Mouse (Mus musculus): ENCODE data around the gene Me1. TPM values are rescaled to one million over a fixed set of nuclear protein-coding genes. Genes with fewer than 3 reads are reported as not detected.

The Me1 gene
- 21.8 and 22.5 TPM in 2 replicates for polyA plus RNA-seq (2015; fragmentation: Nextera tagmentation; extraction: Ambion mirVana)

- under 1% methylated on average over 36 of the region's 46 CpGs for WGBS
- H3K4me1 ChIP-seq: 0 out of 2 replicates have a peak, but pooled peaks cover 2% of the 10 kb centered on the region
- ATAC-seq (ENCODE audit: low FRiP score, low read depth): peak; percentile 74
- H3K4me3 ChIP-seq: peak within 1 kb of the TSS; percentile 82
- no peaks in the 10 kb centered on the region for H3K36me3 ChIP-seq
- peak within 1 kb of the TSS; percentile 88 for H3K9ac ChIP-seq
- peak within 1 kb of the TSS; percentile 55; the same call in 1 of the 2 replicates for H3K27ac ChIP-seq
- no peaks in the 10 kb centered on the region for H3K27me3 ChIP-seq
- H3K4me2 ChIP-seq (replicated peaks): peak within 1 kb of the TSS; percentile 88
- H3K9me3 ChIP-seq: no peaks in the 10 kb centered on the region
Observed at GRCm38 (mm10) chr9:86695818-86696261, at the start of gene Me1. Me1 (minus strand) TSS chr9:86695953.

DNA sequence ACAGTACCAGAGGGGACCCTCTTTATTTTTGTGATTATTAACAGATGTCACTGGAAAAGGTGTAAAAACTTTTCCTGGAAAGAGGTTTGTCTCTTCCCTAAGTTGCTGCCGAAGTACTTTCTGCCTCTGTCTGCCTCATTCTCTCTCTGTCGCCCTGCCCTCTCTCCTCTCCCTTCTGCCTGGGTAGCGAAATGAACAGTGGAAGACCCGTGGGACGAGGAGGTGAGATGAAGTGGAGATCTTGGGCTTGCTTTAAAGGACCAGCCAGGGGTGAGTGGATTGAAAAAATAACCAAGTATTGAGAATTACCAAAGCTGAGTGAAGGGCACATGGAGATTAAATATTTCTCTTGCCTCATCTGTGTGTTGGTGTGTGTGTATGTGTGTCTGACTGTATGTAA, 48.3 kb upstream of the Me1 start:
- 25% methylated on average over 5 of the region's 5 CpGs for WGBS
- H3K4me1 ChIP-seq: peaks cover 25% of the 10 kb centered on the region

DNA sequence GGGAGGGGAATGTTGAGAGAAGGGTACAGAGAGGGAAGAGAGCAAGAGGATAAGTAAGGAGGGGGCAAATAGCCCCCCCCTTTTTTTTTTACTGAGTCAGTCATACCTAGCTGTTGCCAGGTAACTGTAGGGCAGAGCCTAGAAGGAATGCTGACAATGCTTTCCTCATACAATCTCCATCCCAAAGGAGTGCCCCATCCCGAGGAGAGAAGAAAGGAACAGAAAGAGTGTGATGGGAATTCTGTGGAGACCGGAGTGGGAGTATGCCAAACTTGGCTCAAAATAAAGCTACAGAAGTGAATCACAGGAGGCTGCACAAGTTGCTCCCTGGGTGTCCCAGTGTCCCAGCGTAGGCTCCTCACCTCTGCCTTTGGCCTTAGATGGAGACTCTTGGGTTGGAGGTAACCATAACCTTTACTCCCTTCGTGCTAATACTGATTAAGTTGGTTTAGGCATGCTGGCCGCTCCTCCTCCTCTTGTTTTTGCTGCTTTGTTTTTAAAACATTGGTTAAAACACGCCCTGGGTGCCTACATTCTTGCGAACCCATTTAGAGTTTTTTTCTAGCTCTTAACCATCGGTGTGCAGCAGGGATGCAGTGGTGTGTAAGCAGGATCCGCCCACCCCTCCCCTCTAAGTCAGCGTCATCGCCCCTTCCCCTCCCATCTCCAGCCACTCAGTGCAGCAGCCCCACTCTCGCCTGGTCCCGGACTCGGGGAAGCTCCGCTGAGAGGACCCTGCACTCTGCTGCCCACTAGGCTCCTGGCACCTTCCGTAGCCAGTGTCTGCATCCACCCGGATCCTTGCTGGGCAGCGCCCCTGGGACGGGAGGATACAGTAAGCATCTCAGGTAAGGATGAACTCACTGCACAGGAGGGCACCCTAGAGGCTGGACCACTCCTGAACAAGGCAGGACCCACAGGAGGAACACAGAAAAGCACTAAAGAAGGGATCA, 47.5 kb upstream of the Me1 start, which contains the start of gene Prss35:
TSS of gene Prss35 (plus strand) at position 691 of the 953 bp plus-strand sequence.
- ATAC-seq (ENCODE audit: low FRiP score, low read depth): peak; percentile 88
- Histone ChIP-seq H3K27me3 (no peaks in the 10 kb centered on the region), H3K4me2 (replicated peaks) (peak within 1 kb of the TSS; percentile 78), H3K4me3 (peak within 1 kb of the TSS; percentile 54), H3K27ac (peak within 1 kb of the TSS; percentile 63), H3K9ac (peak within 1 kb of the TSS; percentile 65), H3K4me1 (peaks cover 25% of the 10 kb centered on the region), H3K36me3 (no peaks in the 10 kb centered on the region), H3K9me3 (no peaks in the 10 kb centered on the region)
- 4% methylated on average over 19 of the region's 19 CpGs for WGBS

More for the DNA sequence above, 48.3 kb upstream of the Me1 start:
- Histone ChIP-seq H3K27me3 (no peaks in the 10 kb centered on the region), H3K4me3 (peak overlapping the region; percentile 54), H3K9ac (peak overlapping the region; percentile 65), H3K36me3 (no peaks in the 10 kb centered on the region), H3K9me3 (no peaks in the 10 kb centered on the region), H3K4me2 (replicated peaks) (peak overlapping the region; percentile 78), H3K27ac (peak overlapping the region; percentile 63; the same call in 1 of the 2 replicates)
- no peak for ATAC-seq (ENCODE audit: low FRiP score, low read depth)

DNA sequence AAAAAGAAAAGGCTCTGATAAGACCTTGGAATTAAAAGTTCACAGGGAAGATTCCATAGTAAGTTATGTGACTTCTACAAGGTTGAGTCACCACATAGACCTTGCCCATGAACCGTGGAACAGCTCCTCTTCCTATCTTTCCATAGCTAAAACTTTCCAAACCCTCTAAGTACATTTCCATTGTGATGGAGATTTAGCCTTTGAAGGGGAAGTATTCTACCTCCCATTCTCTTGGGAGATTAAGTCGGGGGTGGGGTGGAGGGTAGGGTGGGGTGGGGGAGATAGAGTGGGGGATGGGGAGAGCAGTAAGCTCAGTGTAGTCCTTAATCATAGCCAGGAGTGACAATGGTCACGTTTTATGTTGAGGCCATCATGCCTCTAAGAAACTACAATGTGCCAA, 44.2 kb upstream of the Me1 start:
- Histone ChIP-seq H3K9me3 (no peaks in the 10 kb centered on the region), H3K36me3 (no peaks in the 10 kb centered on the region), H3K27ac (no peak overlapping the region), H3K4me3 (no peak overlapping the region), H3K4me1 (peaks cover 18% of the 10 kb centered on the region), H3K4me2 (replicated peaks) (no peak overlapping the region), H3K27me3 (no peaks in the 10 kb centered on the region), H3K9ac (no peak overlapping the region)
- no peak for ATAC-seq (ENCODE audit: low FRiP score, low read depth)
- WGBS: 34% methylated on average over 3 of the region's 3 CpGs

- H3K4me3 ChIP-seq: no peak overlapping the region
- ATAC-seq (ENCODE audit: low FRiP score, low read depth): no peak
- WGBS: 92% methylated on average over 8 of the region's 8 CpGs
- H3K36me3 ChIP-seq: no peaks in the 10 kb centered on the region
- peaks cover 10% of the 10 kb centered on the region for H3K4me1 ChIP-seq
- no peak overlapping the region for H3K4me2 ChIP-seq (replicated peaks)
- H3K9ac ChIP-seq: no peak overlapping the region
- no peaks in the 10 kb centered on the region for H3K27me3 ChIP-seq
- H3K9me3 ChIP-seq: no peaks in the 10 kb centered on the region
- no peak overlapping the region for H3K27ac ChIP-seq
Observed at GRCm38 (mm10) chr9:86738801-86739200, 43.0 kb upstream of the Me1 start.

DNA sequence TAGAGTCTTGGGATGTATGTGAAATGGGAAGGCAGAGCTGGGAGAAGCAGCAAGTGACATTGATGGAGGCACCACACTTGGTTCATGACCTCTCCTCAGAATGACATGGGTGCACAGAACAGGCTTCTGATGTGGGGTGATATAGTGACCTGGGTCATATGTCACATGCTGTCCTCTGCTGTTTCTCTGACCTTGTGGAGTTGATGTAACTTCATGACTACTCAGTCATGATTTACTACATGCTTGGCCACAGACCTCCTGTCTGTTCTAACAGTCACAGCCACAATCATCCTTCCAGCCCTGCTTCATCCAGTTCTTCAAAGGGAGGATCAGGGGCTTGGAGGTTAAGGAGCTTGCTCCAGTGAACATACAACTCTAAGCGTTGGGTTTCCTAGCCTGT, 42.3 kb upstream of the Me1 start:
- WGBS: 80% methylated on average over 1 of the region's 1 CpGs
- peaks cover 3% of the 10 kb centered on the region for H3K4me1 ChIP-seq
- no peak for ATAC-seq (ENCODE audit: low FRiP score, low read depth)
- H3K4me3 ChIP-seq: no peak overlapping the region
- H3K27me3 ChIP-seq: no peaks in the 10 kb centered on the region
- H3K9me3 ChIP-seq: no peaks in the 10 kb centered on the region
- H3K27ac ChIP-seq: no peak overlapping the region
- no peak overlapping the region for H3K9ac ChIP-seq
- H3K4me2 ChIP-seq (replicated peaks): no peak overlapping the region
- H3K36me3 ChIP-seq: no peaks in the 10 kb centered on the region

DNA sequence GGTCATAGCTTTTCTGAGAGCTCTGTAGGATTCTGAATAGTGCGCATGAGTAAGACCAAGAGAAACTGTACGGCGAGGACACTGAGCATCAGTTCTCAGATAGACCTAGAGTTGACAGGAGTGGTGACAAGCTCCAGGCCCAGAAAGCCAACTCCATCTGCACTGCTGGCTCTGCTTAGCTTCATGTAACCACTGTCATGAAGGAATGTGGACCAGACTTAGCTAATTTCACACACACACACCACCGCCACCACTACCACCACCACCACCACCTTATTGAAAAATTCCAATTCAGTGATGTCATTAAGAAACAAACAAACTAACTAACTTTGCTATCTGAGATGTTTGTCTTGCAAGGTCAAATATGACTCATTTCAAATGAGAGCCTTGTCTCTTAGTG, 41.2 kb upstream of the Me1 start:
- H3K9ac ChIP-seq: no peak overlapping the region
- no peaks in the 10 kb centered on the region for H3K9me3 ChIP-seq
- no peaks in the 10 kb centered on the region for H3K36me3 ChIP-seq
- H3K4me2 ChIP-seq (replicated peaks): no peak overlapping the region
- H3K4me1 ChIP-seq: no peaks in the 10 kb centered on the region
- no peak for ATAC-seq (ENCODE audit: low FRiP score, low read depth)
- H3K27me3 ChIP-seq: no peaks in the 10 kb centered on the region
- H3K27ac ChIP-seq: no peak overlapping the region
- no peak overlapping the region for H3K4me3 ChIP-seq
- WGBS: 87% methylated on average over 4 of the region's 4 CpGs

- Histone ChIP-seq H3K36me3 (no peaks in the 10 kb centered on the region), H3K9ac (no peak overlapping the region)
- WGBS: 67% methylated on average over 9 of the region's 9 CpGs
Observed at GRCm38 (mm10) chr9:86734795-86735194, 39.0 kb upstream of the Me1 start.

GRCm38 (mm10) chr9:86734357-86734756, 38.6 kb upstream of the Me1 start:
- H3K9ac ChIP-seq: no peak overlapping the region
- ATAC-seq (ENCODE audit: low FRiP score, low read depth): no peak
- H3K27ac ChIP-seq: no peak overlapping the region
- H3K4me2 ChIP-seq (replicated peaks): no peak overlapping the region
- no peaks in the 10 kb centered on the region for H3K36me3 ChIP-seq
- no peaks in the 10 kb centered on the region for H3K27me3 ChIP-seq
- no peaks in the 10 kb centered on the region for H3K9me3 ChIP-seq
- H3K4me3 ChIP-seq: no peak overlapping the region
- no peaks in the 10 kb centered on the region for H3K4me1 ChIP-seq

More at GRCm38 (mm10) chr9:86734795-86735194, 39.0 kb upstream of the Me1 start:
- Histone ChIP-seq H3K27ac (no peak overlapping the region), H3K4me2 (replicated peaks) (no peak overlapping the region), H3K4me3 (no peak overlapping the region), H3K27me3 (no peaks in the 10 kb centered on the region), H3K4me1 (no peaks in the 10 kb centered on the region), H3K9me3 (no peaks in the 10 kb centered on the region)
- ATAC-seq (ENCODE audit: low FRiP score, low read depth): no peak

- H3K27me3 ChIP-seq: no peaks in the 10 kb centered on the region
- H3K27ac ChIP-seq: no peak overlapping the region
- no peaks in the 10 kb centered on the region for H3K36me3 ChIP-seq
- peaks cover 12% of the 10 kb centered on the region; the same call in 1 of the 2 replicates for H3K4me1 ChIP-seq
- H3K4me3 ChIP-seq: no peak overlapping the region
- no peaks in the 10 kb centered on the region for H3K9me3 ChIP-seq
- no peak for ATAC-seq (ENCODE audit: low FRiP score, low read depth)
- no peak overlapping the region for H3K4me2 ChIP-seq (replicated peaks)
- H3K9ac ChIP-seq: no peak overlapping the region
- WGBS: 94% methylated on average over 3 of the region's 3 CpGs
Observed at GRCm38 (mm10) chr9:86729811-86730210, 34.1 kb upstream of the Me1 start.

GRCm38 (mm10) chr9:86729084-86729483, 33.3 kb upstream of the Me1 start:
- no peaks in the 10 kb centered on the region for H3K9me3 ChIP-seq
- no peak for ATAC-seq (ENCODE audit: low FRiP score, low read depth)
- no peaks in the 10 kb centered on the region for H3K27me3 ChIP-seq
- no peak overlapping the region for H3K4me3 ChIP-seq
- H3K4me1 ChIP-seq: peaks cover 12% of the 10 kb centered on the region; the same call in 1 of the 2 replicates
- H3K9ac ChIP-seq: no peak overlapping the region
- WGBS: 70% methylated on average over 1 of the region's 1 CpGs
- H3K36me3 ChIP-seq: no peaks in the 10 kb centered on the region
- no peak overlapping the region for H3K27ac ChIP-seq
- no peak overlapping the region for H3K4me2 ChIP-seq (replicated peaks)

DNA sequence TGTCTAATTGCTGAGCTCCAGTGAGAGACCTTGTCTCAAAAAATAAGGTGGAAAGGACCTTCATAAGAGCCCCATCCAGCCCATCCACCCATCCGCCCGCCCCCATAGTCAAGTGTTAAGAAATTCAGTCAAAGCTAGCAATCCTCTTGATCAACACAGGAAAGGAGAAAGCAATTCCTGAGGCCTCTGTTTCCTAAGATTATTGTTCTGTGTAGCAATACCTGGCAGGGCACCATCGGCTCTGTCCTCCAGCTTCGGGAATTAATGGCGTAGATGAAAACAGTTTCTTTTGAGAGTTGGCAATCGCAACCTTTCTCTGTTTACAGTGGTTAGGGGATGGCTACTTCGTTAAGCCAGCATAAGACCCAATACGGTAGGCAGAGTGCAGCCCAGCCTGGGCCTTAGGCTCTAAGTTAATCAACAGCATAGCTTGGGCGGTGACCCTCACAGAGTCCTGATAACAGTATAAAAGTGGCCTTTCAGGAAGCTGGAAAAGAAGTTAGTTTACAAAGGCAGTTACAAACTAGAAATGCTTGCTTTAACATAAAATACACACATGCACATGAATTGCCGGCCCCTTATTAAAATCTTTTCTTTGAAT, 32.6 kb upstream of the Me1 start:
- H3K4me3 ChIP-seq: no peak overlapping the region
- H3K36me3 ChIP-seq: no peaks in the 10 kb centered on the region
- WGBS: 81% methylated on average over 10 of the region's 10 CpGs
- H3K27me3 ChIP-seq: no peaks in the 10 kb centered on the region
- H3K9ac ChIP-seq: no peak overlapping the region
- peaks cover 12% of the 10 kb centered on the region; the same call in 1 of the 2 replicates for H3K4me1 ChIP-seq
- H3K27ac ChIP-seq: no peak overlapping the region
- no peak overlapping the region for H3K4me2 ChIP-seq (replicated peaks)
- ATAC-seq (ENCODE audit: low FRiP score, low read depth): no peak
- no peaks in the 10 kb centered on the region for H3K9me3 ChIP-seq
